Mouse (Mus musculus) kidney, adult 2 months (tissue): ENCODE measurements around the gene Slc35b2. TPM values are rescaled to one million over a fixed set of nuclear protein-coding genes. Genes with fewer than 3 reads are reported as not detected.
A peak's percentile ranks its signal among the peaks of the same experiment; 100 is the strongest.

Source experiments
- DNase-seq: peaks from one replicate; pipeline ENCODE4 v3.0.0; 2021
- H3K27ac ChIP-seq: fragments of 200-500 bp; 2 replicates; pipeline ENCODE4 v1.5.1; 2012; ENCODE audit warnings: low read depth, low read length, control low read depth, inconsistent platforms; ENCODE audit not compliant: insufficient read depth
- H3K27me3 ChIP-seq: fragments of 200-500 bp; replicated peaks from 2 replicates; pipeline ENCODE4 v1.6.1; 2012; ENCODE audit warnings: mild to moderate bottlenecking, moderate library complexity, low read length, inconsistent platforms; ENCODE audit not compliant: control insufficient read depth, insufficient read depth
- H3K36me3 ChIP-seq: fragments of 200-500 bp; 2 replicates; pipeline ENCODE4 v1.6.1; 2012; ENCODE audit warnings: mild to moderate bottlenecking, moderate library complexity, low read length, inconsistent platforms; ENCODE audit not compliant: control insufficient read depth, insufficient read depth
- H3K4me1 ChIP-seq: fragments of 200-500 bp; 2 replicates; pipeline ENCODE4 v1.6.1; 2011; ENCODE audit warnings: low read length; ENCODE audit not compliant: control insufficient read depth, insufficient read depth
- H3K4me3 ChIP-seq: fragments of 200-500 bp; 2 replicates; pipeline ENCODE4 v1.5.1; 2011; ENCODE audit warnings: mild to moderate bottlenecking, low read depth, low read length, control low read depth; ENCODE audit not compliant: insufficient read depth
- CTCF ChIP-seq: fragments of 200-500 bp; conservative IDR thresholded peaks from 2 replicates; pipeline ENCODE4 v1.5.1; 2011; ENCODE audit warnings: low read depth, mild to moderate bottlenecking, control low read depth, low read length, moderate library complexity, mixed read lengths; ENCODE audit not compliant: insufficient read depth, insufficient read length
- POLR2A ChIP-seq: fragments of 200-500 bp; IDR thresholded peaks from one replicate; pipeline ENCODE4 v1.6.1; 2011; ENCODE audit warnings: low read depth, low read length, control low read depth
- WGBS: fragments of 180-500 bp; shearing (Covaris S2); methylation state at CpG from one replicate; pipeline ENCODE4 v1.1.7; 2018; 5-methylcytosine and 5-hydroxymethylcytosine counted together
- polyA plus RNA-seq: library from polyadenylated mRNA; depleted of rRNA; stranded (reverse); fragments of >200 nt; gene quantifications from 2 replicates; pipeline ENCODE4 v1.2.3, GENCODE M21; 2012; rRNA removed

Slc35b2 gene
- polyA plus RNA-seq, result 75.5 and 96.1 TPM in 2 replicates

DNA sequence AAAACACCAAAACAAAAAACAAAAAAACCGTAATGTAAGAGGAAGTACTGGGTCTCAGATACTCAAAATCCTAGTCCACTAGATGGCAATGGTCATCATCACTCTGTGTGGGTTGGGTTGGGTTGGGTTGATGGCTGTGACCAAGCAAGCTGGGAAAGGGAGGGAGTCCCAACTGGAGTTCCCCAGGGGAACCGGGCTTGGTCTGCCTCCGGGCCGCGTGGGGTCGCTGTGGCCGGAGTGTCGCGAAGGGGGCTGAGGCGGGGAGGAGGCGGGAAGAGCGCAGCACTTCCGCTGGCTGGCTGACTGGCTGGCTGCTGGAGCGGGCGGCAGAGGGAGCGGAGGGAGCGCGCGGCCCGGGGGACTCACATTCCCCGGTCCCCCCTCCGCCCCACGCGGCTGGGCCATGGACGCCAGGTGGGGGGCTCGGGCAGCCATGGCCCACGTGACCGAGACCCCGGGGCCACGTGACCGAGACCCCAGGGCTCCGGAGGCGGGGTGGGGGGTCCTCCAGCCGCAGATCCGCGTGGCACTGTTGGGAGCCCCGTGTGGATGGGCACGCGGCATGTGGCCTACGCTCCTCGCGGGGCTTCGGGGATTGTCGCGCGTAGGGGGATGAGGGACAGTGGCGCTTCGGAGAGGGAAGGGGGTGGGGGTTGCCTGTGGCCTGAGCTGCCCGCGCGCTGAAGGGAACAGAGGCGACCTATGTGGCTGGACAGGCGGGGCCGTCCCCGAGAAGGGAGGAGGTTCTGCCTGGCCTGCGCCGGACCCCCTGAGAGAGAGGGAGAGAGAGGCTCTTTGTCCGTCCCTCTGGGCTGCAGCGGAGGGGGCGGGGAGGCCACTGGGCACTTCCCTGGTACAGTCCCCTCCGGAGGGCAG lies at the start of gene Slc35b2:
Gene Slc35b2 (plus strand): TSS at position 220 of the 876 bp plus-strand sequence.
- H3K36me3 ChIP-seq, result peaks cover 14% of the 10 kb centered on the region
- H3K4me3 ChIP-seq, result peak within 1 kb of the TSS; percentile 83
- no peaks in the 10 kb centered on the region; the same call in 1 of the 2 replicates for H3K4me1 ChIP-seq
- peak within 1 kb of the TSS; percentile 50 for H3K27ac ChIP-seq
- peak; percentile 84 for TF ChIP-seq CTCF
- TF ChIP-seq POLR2A, result peak; percentile 44
- peak; percentile 95 for DNase-seq
- under 1% methylated on average over 54 of the region's 61 CpGs for WGBS
- H3K27me3 ChIP-seq, result no peaks in the 10 kb centered on the region

GRCm38 (mm10) chr17:45515204-45515726 lies 48.4 kb upstream of the Slc35b2 start:
- Histone ChIP-seq H3K4me3 (no peak overlapping the region), H3K36me3 (no peaks in the 10 kb centered on the region), H3K27me3 (no peaks in the 10 kb centered on the region), H3K27ac (no peak overlapping the region), H3K4me1 (no peaks in the 10 kb centered on the region)
- no peak for DNase-seq
- WGBS, result 72% methylated on average over 15 of the region's 15 CpGs
- TF ChIP-seq POLR2A (no peak), CTCF (no peak)

- Histone ChIP-seq H3K27me3 (no peaks in the 10 kb centered on the region), H3K27ac (no peak overlapping the region), H3K4me3 (no peak overlapping the region), H3K36me3 (no peaks in the 10 kb centered on the region), H3K4me1 (no peaks in the 10 kb centered on the region)
- 86% methylated on average over 10 of the region's 10 CpGs for WGBS
- no peak for DNase-seq
- TF ChIP-seq CTCF, result no peak
- no peak for TF ChIP-seq POLR2A
These were observed 47.9 kb upstream of the Slc35b2 start for GRCm38 (mm10) chr17:45515806-45516205.

- Histone ChIP-seq H3K4me1 (no peaks in the 10 kb centered on the region), H3K27ac (no peak overlapping the region), H3K4me3 (no peak overlapping the region), H3K36me3 (no peaks in the 10 kb centered on the region), H3K27me3 (no peaks in the 10 kb centered on the region)
- 39% methylated on average over 8 of the region's 8 CpGs for WGBS
- TF ChIP-seq CTCF, result peak; percentile 81
- TF ChIP-seq POLR2A, result no peak
- DNase-seq, result peak; percentile 73
These were observed 47.2 kb upstream of the Slc35b2 start for GRCm38 (mm10) chr17:45516488-45516887.

- 95% methylated on average over 21 of the region's 21 CpGs for WGBS
These were observed 46.5 kb upstream of the Slc35b2 start for GRCm38 (mm10) chr17:45517135-45517534.

GRCm38 (mm10) chr17:45517549-45518215 lies 46.0 kb upstream of the Slc35b2 start:
- H3K27me3 ChIP-seq, result no peaks in the 10 kb centered on the region
- DNase-seq, result no peak
- no peaks in the 10 kb centered on the region for H3K36me3 ChIP-seq
- H3K4me1 ChIP-seq, result no peaks in the 10 kb centered on the region
- H3K4me3 ChIP-seq, result no peak overlapping the region
- TF ChIP-seq CTCF (no peak), POLR2A (no peak)
- WGBS, result 93% methylated on average over 28 of the region's 28 CpGs
- H3K27ac ChIP-seq, result no peak overlapping the region

More at GRCm38 (mm10) chr17:45517135-45517534, 46.5 kb upstream of the Slc35b2 start:
- no peak overlapping the region for H3K4me3 ChIP-seq
- no peaks in the 10 kb centered on the region for H3K4me1 ChIP-seq
- TF ChIP-seq CTCF (no peak), POLR2A (no peak)
- no peaks in the 10 kb centered on the region for H3K27me3 ChIP-seq
- H3K36me3 ChIP-seq, result no peaks in the 10 kb centered on the region
- H3K27ac ChIP-seq, result no peak overlapping the region
- no peak for DNase-seq
